Mouse (Mus musculus) kidney, embryonic 14.5 days (tissue): ENCODE data around the gene Mms19. TPM values are rescaled to one million over a fixed set of nuclear protein-coding genes. Genes with fewer than 3 reads are reported as not detected.
"Not testable (repeated sequence)": the region's sequence is repeated elsewhere in the genome, so short reads cannot be mapped to it uniquely, and the experiment has no call there.

ENCODE experiments used
- ATAC-seq: fragments of 200-750 bp; cut with Nextera tagmentation; 2 replicates; pipeline ENCODE4 v1.8.0; 2017; ENCODE audit warnings: moderate number of reproducible peaks, mild to moderate bottlenecking, moderate TSS enrichment, moderate library complexity; ENCODE audit not compliant: low FRiP score, low TSS enrichment
- H3K27ac ChIP-seq: fragments of 300-500 bp; sonication (generic); 2 replicates; pipeline ENCODE4 v1.5.1; 2014; ENCODE audit warnings: low read depth, mild to moderate bottlenecking, low read length, moderate library complexity, mixed read lengths
- H3K27me3 ChIP-seq: fragments of 300-500 bp; sonication (generic); 2 replicates; pipeline ENCODE4 v1.6.1; 2014; ENCODE audit warnings: mild to moderate bottlenecking, low read length; ENCODE audit not compliant: control insufficient read depth, insufficient read depth
- H3K36me3 ChIP-seq: fragments of 300-500 bp; sonication (generic); 2 replicates; pipeline ENCODE4 v1.6.1; 2014; ENCODE audit warnings: low read length, mixed read lengths; ENCODE audit not compliant: control insufficient read depth, insufficient read depth
- H3K4me1 ChIP-seq: fragments of 300-500 bp; sonication (generic); 2 replicates; pipeline ENCODE4 v1.6.1; 2014; ENCODE audit warnings: low read length, mixed read lengths; ENCODE audit not compliant: control insufficient read depth, insufficient read depth
- H3K4me2 ChIP-seq: fragments of 300-500 bp; sonication (generic); replicated peaks from 2 replicates; pipeline ENCODE4 v1.6.1; 2014; ENCODE audit warnings: low read depth, mild to moderate bottlenecking, low read length
- H3K4me3 ChIP-seq: fragments of 300-500 bp; sonication (generic); 2 replicates; pipeline ENCODE4 v1.5.1; 2014; ENCODE audit warnings: mild to moderate bottlenecking, low read length
- H3K9ac ChIP-seq: fragments of 300-500 bp; sonication (generic); 2 replicates; pipeline ENCODE4 v1.6.1; 2014; ENCODE audit warnings: low read depth, mild to moderate bottlenecking, low read length, moderate library complexity
- H3K9me3 ChIP-seq: fragments of 300-500 bp; sonication (generic); 2 replicates; pipeline ENCODE4 v1.6.1; 2016; ENCODE audit warnings: low read length; ENCODE audit not compliant: control insufficient read depth
- WGBS: fragments of 180-500 bp; shearing (Covaris S2); extraction: QIAGEN DNeasy Blood & Tissue Kit; methylation state at CpG from one replicate; pipeline ENCODE4 v1.1.7; 2014; 5-methylcytosine and 5-hydroxymethylcytosine counted together
- polyA plus RNA-seq: library from polyadenylated mRNA; unstranded; fragments of >200 nt; fragmentation: Nextera tagmentation; extraction: Ambion mirVana; gene quantifications from 2 replicates; pipeline ENCODE4 v1.2.1, GENCODE M21; 2014

Gene Mms19
- polyA plus RNA-seq, 1 experiment from 2014 or later, result 42.3 TPM

GRCm38 (mm10) chr19:41933179-41934086 lies 47.5 kb downstream of the Mms19 start, which contains the start of the genes Exosc1 and Zdhhc16:
Gene Exosc1, minus strand, starts transcription at chr19:41933423.
Gene Zdhhc16, plus strand, starts transcription at chr19:41933480.
- under 1% methylated on average over 47 of the region's 47 CpGs for whole genome bisulfite sequencing
- peaks cover 7% of the 10 kb centered on the region; the same call in 1 of the 2 replicates for H3K4me1 ChIP-seq
- peak; percentile 100 for ATAC-seq
- peak within 1 kb of the TSS; percentile 66 for H3K4me2 ChIP-seq
- peaks cover 21% of the 10 kb centered on the region for H3K36me3 ChIP-seq
- H3K27me3 ChIP-seq, result no peaks in the 10 kb centered on the region
- peak within 1 kb of the TSS; percentile 87 for H3K4me3 ChIP-seq
- H3K9me3 ChIP-seq, result no peaks in the 10 kb centered on the region
- peak within 1 kb of the TSS; percentile 79 for H3K9ac ChIP-seq
- peak within 1 kb of the TSS; percentile 49; the same call in 1 of the 2 replicates for H3K27ac ChIP-seq

DNA sequence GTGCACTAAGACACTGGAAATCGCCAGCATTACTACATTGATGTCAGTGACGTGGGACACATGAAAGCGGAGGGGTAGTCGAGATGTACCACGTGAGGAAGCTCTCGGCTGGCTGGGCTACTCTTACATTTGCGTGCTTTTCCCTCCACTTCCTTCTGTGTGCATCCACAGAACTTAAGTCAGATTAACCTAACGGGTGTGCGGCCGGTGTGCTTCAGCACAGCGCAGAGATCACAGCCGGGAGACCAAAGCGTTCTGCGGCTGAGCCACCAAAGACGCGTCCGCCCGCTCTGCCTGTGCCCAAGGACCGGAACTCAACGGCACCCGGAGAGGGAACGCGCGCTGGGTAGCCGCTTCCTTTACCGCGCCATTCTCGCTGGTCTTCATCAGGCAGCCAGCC lies 48.3 kb downstream of the Mms19 start:
- peak overlapping the region; percentile 87 for H3K4me3 ChIP-seq
- ATAC-seq, result peak; percentile 6; the same call in 1 of the 2 replicates

DNA sequence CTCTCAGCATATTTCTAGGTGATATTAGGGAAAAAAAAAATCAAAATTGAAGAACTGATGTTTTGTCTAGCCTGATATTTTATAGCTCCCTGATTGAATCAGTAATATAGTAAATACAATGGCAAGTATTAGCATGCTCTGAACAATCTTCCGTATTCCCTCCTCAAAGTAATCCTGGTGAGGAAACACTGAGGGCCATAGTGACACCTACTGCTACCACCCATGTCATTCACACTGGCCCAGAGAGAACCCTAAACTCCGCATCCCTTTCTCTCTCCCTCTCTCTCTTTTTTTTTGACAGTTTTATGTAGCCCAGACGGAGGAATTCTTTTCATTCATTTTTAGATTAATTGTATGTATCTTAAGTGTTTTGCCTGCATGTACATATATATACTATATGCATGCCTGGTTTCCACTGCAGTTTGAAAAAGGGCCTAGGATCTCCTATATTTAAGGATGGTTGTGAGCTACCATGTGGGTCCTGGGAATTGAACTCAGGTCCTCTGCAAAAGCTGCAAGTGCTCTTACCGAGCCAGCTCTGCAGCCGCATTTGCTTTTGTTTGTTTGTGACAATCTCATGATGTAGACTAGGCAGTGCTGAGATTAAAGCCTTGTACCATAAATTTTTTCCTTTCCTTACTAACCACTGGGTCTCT lies 60.4 kb downstream of the Mms19 start:
- no peak for ATAC-seq
- H3K27me3 ChIP-seq, result no peaks in the 10 kb centered on the region
- H3K4me3 ChIP-seq, result no peak overlapping the region
- 79% methylated on average over 5 of the region's 5 CpGs for WGBS
- no peak overlapping the region for H3K27ac ChIP-seq
- H3K4me2 ChIP-seq, result no peak overlapping the region
- H3K9me3 ChIP-seq, result no peaks in the 10 kb centered on the region
- no peak overlapping the region for H3K9ac ChIP-seq
- no peaks in the 10 kb centered on the region for H3K4me1 ChIP-seq
- H3K36me3 ChIP-seq, result peaks cover 63% of the 10 kb centered on the region

More for the DNA sequence above, 48.3 kb downstream of the Mms19 start:
- H3K4me2 ChIP-seq, result peak overlapping the region; percentile 66
- peak overlapping the region; percentile 49; the same call in 1 of the 2 replicates for H3K27ac ChIP-seq
- H3K9me3 ChIP-seq, result no peaks in the 10 kb centered on the region
- peaks cover 22% of the 10 kb centered on the region for H3K36me3 ChIP-seq
- peak overlapping the region; percentile 79 for H3K9ac ChIP-seq
- WGBS, result under 1% methylated on average over 28 of the region's 28 CpGs
- peaks cover 7% of the 10 kb centered on the region; the same call in 1 of the 2 replicates for H3K4me1 ChIP-seq
- H3K27me3 ChIP-seq, result no peaks in the 10 kb centered on the region

GRCm38 (mm10) chr19:41919471-41919870 lies 61.5 kb downstream of the Mms19 start:
- Histone ChIP-seq H3K27ac (no peak overlapping the region), H3K27me3 (no peaks in the 10 kb centered on the region), H3K4me1 (peaks cover 1% of the 10 kb centered on the region; the same call in 1 of the 2 replicates), H3K36me3 (peaks cover 64% of the 10 kb centered on the region), H3K4me2 (no peak overlapping the region), H3K9ac (no peak overlapping the region), H3K4me3 (no peak overlapping the region), H3K9me3 (no peaks in the 10 kb centered on the region)
- ATAC-seq, result no peak
- 87% methylated on average over 4 of the region's 4 CpGs for WGBS

GRCm38 (mm10) chr19:41916853-41917252 lies 64.1 kb downstream of the Mms19 start:
- no peak overlapping the region for H3K4me2 ChIP-seq
- 85% methylated on average over 4 of the region's 4 CpGs for WGBS
- no peak overlapping the region for H3K4me3 ChIP-seq
- H3K4me1 ChIP-seq, result peaks cover 17% of the 10 kb centered on the region
- no peaks in the 10 kb centered on the region for H3K9me3 ChIP-seq
- no peak overlapping the region for H3K9ac ChIP-seq
- H3K27me3 ChIP-seq, result no peaks in the 10 kb centered on the region
- ATAC-seq, result no peak
- H3K36me3 ChIP-seq, result peaks cover 62% of the 10 kb centered on the region
- H3K27ac ChIP-seq, result no peak overlapping the region

DNA sequence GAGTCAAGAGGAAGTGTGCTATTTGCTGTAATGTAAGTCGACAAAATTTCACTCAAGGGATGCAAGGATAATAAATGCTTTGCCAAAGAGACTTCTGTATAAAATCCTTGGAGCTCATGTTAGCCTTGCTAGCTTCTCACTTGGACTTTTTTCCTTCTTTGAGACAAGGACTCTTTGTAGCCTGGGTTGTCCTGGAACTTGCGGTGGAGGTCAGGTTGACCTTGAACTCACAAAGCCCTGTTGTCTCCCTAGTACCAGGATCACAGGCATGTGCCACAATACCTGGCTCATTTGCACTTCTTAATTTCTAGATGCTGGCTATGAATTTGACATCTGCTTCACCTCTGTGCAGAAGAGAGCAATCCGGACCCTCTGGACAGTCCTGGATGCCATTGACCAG lies 65.7 kb downstream of the Mms19 start:
- Histone ChIP-seq H3K9ac (no peak overlapping the region), H3K4me2 (no peak overlapping the region), H3K27me3 (no peaks in the 10 kb centered on the region), H3K4me1 (peaks cover 17% of the 10 kb centered on the region), H3K27ac (no peak overlapping the region), H3K4me3 (no peak overlapping the region), H3K9me3 (no peaks in the 10 kb centered on the region), H3K36me3 (peaks cover 47% of the 10 kb centered on the region)
- WGBS, result 79% methylated on average over 3 of the region's 3 CpGs
- no peak for ATAC-seq

DNA sequence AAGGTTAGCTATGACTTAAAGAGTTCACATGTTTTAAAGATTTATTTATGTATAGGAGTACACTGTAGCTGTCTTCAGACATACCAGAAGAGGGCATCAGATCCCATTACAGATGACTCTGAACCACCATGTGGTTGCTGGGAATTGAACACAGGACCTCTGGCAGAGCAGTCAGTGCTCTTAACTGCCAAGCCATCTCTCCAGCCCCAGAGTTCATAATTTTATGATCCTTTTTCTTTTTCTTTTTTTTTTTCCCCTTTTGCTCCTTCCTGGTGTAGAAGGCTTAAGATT lies 66.4 kb downstream of the Mms19 start:
- not testable (repeated sequence) for H3K9me3 ChIP-seq, H3K4me3 ChIP-seq, H3K9ac ChIP-seq, H3K27ac ChIP-seq, H3K27me3 ChIP-seq, ATAC-seq
- Histone ChIP-seq H3K4me1 (peaks cover 17% of the 10 kb centered on the region), H3K4me2 (peak overlapping the region; percentile 90; the same call in 1 of the 2 replicates), H3K36me3 (peaks cover 43% of the 10 kb centered on the region)

- Histone ChIP-seq H3K36me3 (peaks cover 38% of the 10 kb centered on the region), H3K9me3 (no peaks in the 10 kb centered on the region), H3K4me1 (peaks cover 17% of the 10 kb centered on the region), H3K27me3 (no peaks in the 10 kb centered on the region), H3K27ac (no peak overlapping the region), H3K4me3 (peak overlapping the region; percentile 98), H3K9ac (peak overlapping the region; percentile 96; the same call in 1 of the 2 replicates), H3K4me2 (peak overlapping the region; percentile 90)
- ATAC-seq, result no peak
- 51% methylated on average over 6 of the region's 6 CpGs for WGBS
These were observed 67.0 kb downstream of the Mms19 start for GRCm38 (mm10) chr19:41913774-41914591.
